Mouse (Mus musculus): ENCODE measurements around the gene Kidins220.
A peak's percentile ranks its signal among the peaks of the same experiment; 100 is the strongest.

The Kidins220 gene

GRCm38 (mm10) chr12:24974446-24975114 lies at the start of gene Kidins220:
Kidins220 (plus strand) TSS chr12:24974925.
- DNase-seq (ENCODE audit: low spot score) = peak; percentile 94

- DNase-seq (ENCODE audit: low spot score) = no peak
Measured at GRCm38 (mm10) chr12:24925276-24925675, 49.4 kb upstream of the Kidins220 start.

GRCm38 (mm10) chr12:24925684-24926083 lies 49.0 kb upstream of the Kidins220 start:
- DNase-seq (ENCODE audit: low spot score) = no peak

DNA sequence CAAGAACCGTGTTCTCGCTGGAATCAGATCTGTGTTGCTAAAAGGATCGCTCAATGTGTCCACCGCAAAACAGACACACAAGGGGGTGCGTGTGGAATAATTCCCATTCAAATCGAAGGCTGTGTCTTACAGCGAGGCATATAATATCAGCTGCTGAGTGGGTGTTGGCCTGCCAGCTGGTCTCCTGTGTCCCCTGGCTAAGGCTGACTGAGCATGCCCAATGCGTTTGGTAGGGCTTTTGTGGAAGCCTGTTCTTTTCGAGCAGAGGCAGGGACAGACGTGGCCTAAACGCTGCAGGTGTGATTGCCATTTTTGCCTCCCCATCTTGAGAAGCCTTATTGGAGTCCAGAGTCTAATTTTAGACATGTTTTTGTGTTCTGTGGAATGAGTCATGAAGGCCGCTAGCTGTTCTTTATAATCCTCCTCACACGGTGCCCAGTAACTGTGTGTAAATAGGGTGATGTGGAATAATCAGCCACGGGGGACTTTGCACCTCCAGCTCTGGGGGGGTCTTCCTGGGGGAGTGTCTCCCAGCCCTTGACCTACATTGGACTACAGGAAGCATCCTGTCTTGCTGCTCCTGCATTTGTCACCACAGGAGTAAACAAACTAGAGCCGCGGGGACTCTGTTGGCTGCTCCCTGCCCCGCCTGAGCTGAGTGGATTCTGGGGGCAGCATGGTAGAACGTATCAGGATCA lies 46.5 kb upstream of the Kidins220 start:
- peak; percentile 44 for DNase-seq (ENCODE audit: low spot score)

DNA sequence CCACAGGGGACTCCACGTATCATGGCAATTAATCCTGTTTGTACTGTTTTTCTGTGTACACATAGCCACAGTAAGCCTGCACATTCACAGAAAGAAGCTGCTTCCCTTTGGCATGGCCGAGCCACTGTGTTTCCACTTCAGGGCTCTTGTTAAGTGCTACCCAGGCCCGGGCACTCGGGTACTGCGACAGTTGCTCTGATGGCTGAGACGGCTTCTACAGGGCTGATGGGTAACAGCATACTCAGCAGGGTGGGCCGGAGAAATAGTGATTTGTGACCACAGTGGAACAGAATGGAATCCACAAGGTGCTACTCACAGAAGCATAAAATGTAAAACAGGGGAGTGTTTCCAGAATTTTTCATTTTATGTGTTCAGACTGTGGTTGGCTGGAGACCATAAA lies 45.7 kb upstream of the Kidins220 start:
- DNase-seq (ENCODE audit: low spot score) = no peak

- no peak for DNase-seq (ENCODE audit: low spot score)
Measured at GRCm38 (mm10) chr12:24930760-24931159, 44.0 kb upstream of the Kidins220 start.

- no peak for DNase-seq (ENCODE audit: low spot score)
Measured at GRCm38 (mm10) chr12:24932120-24932519, 42.6 kb upstream of the Kidins220 start.

GRCm38 (mm10) chr12:24933206-24933775 lies 41.4 kb upstream of the Kidins220 start:
- no peak for DNase-seq (ENCODE audit: low spot score)

DNA sequence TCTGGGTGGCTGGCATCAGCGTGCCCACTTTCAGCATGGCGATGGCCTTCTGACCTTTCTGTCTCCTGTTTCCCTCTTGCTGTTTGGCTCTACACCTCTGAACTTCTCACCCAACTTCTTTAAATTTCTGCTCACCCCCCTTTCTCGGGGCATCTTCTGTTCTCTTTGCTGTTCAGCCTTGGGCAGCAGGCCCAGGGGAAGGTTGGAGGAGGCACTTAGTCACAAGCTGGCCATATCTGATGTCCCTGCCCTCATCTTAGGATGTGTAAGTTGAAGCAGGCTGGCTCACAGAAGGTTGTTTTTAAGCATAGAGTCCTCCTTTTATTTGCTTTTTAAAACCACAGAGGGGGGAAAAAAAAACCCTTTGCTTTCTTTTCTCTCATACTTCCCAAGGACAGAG lies 40.7 kb upstream of the Kidins220 start:
- no peak for DNase-seq (ENCODE audit: low spot score)

DNA sequence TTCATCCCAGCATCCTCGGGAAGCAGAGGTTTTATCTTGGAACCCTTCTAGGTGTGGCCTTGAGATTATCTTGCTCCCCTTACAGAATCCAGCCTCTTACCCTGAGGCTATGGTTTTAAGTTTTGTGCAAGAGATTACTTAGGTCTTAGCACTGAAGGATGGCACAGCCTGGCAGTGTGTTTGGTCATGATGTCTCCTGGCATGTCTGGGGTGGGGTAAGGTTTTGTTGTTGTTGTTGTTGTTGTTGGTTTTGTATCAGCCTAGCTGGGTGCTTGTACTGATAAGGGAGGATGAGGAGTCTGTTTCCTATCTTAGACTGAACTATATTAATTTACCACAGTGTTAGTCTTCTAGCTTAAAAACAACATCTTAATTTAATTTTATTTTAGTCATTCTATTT lies 38.4 kb upstream of the Kidins220 start:
- DNase-seq (ENCODE audit: low spot score) = no peak

DNA sequence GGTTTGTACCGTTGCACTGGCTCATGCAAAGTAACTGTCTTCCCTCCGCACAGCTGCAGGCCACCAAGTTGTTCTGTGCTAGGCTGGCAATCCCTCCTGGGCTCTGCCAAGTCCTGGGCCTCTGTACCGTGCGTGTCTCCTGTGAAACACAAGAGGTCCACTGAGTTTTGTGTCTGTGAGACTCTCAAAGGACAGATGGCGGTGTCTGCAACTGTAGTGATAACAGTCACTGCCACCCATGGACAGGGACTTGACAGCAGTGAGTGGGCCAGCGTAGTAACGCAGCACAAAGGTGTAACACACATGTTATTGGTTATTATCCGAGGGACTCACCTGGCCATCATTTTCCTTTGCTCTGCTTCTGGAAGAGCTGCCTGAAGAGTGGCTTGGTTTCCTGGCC lies 35.4 kb upstream of the Kidins220 start:
- no peak for DNase-seq (ENCODE audit: low spot score)

GRCm38 (mm10) chr12:24942619-24943287 lies 32.0 kb upstream of the Kidins220 start:
- no peak for DNase-seq (ENCODE audit: low spot score)

DNA sequence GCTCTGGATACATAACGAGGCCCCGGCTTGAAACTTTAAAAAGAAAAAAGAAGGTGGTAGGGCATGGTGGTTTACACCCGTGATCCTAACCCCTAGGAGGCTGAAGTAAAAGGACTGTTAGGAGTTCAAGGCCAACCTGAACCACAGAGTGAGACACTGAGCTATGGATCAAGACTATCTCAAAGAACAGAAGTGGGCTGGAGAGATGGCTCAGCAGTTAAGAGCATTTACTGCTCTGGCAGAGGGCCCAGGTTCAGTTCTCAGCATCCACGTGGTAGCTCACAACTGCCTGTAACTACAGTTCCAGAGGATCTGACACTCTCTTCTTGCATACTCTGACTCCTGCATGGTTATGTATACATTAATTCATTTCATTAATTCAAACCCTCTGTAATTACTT lies 31.3 kb upstream of the Kidins220 start:
- DNase-seq (ENCODE audit: low spot score) = no peak

DNA sequence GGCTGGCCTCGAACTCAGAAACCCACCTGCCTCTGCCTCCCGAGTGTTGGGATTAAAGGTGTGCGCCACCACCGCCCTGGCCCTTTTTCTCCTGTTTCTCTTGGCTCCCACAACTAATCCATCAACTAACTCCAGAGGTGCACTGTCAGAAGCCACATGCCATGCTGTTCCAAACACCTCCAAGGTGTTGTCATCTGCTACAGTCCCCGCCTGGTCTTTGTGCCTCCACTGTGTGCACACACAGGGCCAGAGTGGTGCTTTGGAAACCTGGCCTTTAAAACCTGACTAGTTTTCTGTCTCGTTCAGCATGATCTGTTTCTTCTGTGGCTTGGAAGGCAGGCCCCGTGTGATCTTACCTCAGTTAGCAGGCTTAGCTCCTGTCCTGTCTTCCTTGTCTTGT lies 30.1 kb upstream of the Kidins220 start:
- DNase-seq (ENCODE audit: low spot score) = no peak

DNA sequence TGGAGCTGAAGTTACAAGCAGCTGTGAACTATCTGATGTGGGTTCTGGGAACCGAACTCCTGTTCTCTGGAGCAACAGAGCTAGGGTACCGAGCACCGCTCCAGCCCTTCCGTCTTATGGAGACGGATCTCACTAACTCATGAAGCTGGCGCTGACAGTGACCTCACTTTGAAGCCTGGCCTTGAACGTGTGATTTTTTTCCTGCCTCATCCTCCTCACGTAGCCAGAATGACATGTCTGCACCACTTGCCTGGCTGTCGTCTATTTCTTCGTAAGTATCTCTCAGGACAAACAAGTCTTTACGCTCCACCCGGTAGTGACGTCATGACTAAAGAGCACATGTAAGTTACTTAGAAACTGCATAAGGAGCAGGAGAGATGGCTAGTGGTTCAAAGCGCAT lies 27.7 kb upstream of the Kidins220 start:
- no peak for DNase-seq (ENCODE audit: low spot score)

- peak; percentile 80 for DNase-seq (ENCODE audit: low spot score)
Measured at GRCm38 (mm10) chr12:24948344-24948743, 26.4 kb upstream of the Kidins220 start.

GRCm38 (mm10) chr12:24950376-24951046 lies 24.2 kb upstream of the Kidins220 start:
- peak; percentile 27 for DNase-seq (ENCODE audit: low spot score)

DNA sequence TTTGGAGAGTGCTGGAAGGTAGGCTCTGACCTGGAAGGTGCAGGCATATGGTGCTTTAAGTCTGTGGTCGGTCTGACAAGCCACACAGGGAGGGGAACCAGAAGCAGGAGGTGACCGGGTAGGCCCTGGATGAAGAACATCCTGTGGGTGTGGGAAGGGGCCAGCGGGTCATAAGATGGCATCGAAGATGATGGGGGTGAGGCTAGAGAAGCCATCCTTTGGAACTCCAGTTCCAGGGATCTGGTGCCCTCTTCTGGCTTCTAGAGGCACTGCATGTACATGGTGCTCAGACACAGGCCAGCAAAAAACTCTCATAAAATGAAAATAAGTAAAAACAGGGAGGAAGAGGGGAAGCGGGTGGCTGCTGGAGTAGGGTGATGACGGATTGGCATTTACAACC lies 22.6 kb upstream of the Kidins220 start:
- DNase-seq (ENCODE audit: low spot score) = peak; percentile 83

DNA sequence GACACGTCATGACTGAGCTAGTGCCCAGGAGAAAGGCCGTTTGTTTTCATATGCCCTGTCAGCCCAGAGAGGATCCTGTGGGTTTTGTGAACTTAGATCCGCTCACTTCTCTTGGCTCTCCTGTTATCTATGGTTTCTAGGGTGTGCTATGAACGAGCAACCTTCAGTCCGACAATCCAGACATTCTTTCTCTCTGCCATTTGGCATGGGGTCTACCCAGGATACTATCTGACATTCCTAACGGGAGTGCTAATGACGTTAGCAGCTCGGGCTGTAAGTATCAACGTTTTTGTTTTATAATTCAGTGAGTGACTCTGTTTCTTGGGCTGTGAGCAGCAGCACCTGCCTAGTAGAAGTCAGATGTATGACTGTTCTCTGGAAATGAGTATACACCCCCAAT lies 19.6 kb upstream of the Kidins220 start:
- no peak for DNase-seq (ENCODE audit: low spot score)

GRCm38 (mm10) chr12:24958526-24958925 lies 16.2 kb upstream of the Kidins220 start:
- no peak for DNase-seq (ENCODE audit: low spot score)

DNA sequence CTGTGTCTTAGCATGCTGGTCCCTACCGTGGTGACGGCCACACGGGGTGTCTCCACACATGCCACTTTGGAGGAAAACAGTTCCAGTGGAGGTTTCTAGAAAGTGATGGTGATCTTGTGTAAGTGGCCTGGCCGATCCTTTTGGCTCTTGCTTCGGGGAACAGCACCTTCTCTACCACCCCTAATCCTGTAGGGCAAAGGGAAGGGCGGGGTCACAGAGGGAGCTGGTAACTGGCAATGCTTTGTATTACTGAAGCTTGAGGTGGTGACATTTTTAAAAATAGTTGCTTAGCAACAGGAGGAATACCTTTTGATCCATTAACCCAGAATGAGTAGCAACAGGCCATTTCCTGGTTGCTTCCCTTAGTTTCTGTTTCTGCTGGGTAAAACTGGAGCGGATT lies 12.9 kb upstream of the Kidins220 start:
- DNase-seq (ENCODE audit: low spot score) = no peak

GRCm38 (mm10) chr12:24962362-24962967 lies 12.3 kb upstream of the Kidins220 start:
- no peak for DNase-seq (ENCODE audit: low spot score)

Measured in retina, embryonic 14.5 days (tissue).